Mouse (Mus musculus): Measurements from ENCODE around the gene 2810408A11Rik. TPM values are rescaled to one million over a fixed set of nuclear protein-coding genes. Genes with fewer than 3 reads are reported as not detected.

The 2810408A11Rik gene
- polyA plus RNA-seq, 1 experiment from 2014 or later: 13.0 TPM

DNA sequence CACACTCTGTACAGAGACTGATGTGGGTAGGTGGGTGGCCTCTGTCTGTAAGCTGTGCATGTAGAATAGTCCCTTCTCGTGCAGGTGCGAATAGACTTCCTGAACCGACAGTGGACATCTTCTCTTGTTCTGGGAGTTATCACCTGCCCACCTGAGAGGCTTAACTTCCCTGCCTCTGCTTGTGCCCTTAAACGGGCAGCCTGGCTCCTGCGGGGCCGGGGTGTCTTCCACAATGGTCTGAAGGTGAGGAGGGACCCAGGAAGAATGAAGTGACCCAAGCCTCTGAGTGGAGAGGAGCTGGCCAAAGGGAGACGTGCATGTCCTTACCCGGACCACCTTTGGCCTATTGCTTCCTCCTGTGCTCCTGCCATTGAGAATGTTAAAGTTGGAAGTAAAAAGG lies 9.4 kb upstream of the 2810408A11Rik start:
- Histone ChIP-seq H3K36me3 (ENCODE audit: insufficient read depth, low read length) (peaks cover 70% of the 10 kb centered on the region), H3K9ac (ENCODE audit: low read depth, low read length) (no peak overlapping the region; the same call in 1 of the 2 replicates), H3K4me1 (replicated peaks; ENCODE audit: insufficient read depth, low read length) (peaks cover 7% of the 10 kb centered on the region; the same call in 1 of the 2 replicates), H3K4me2 (ENCODE audit: low read length) (no peak overlapping the region), H3K9me3 (replicated peaks; ENCODE audit: low read length) (no peaks in the 10 kb centered on the region), H3K4me3 (replicated peaks; ENCODE audit: low read depth, low read length) (no peak overlapping the region), H3K27me3 (ENCODE audit: insufficient read depth, low read length) (no peaks in the 10 kb centered on the region), H3K27ac (peak overlapping the region; percentile 50; the same call in 1 of the 2 replicates)
- 92% methylated on average over 8 of the region's 8 CpGs for WGBS
- no peak for ATAC-seq (replicated peaks; ENCODE audit: low FRiP score, low read depth)
- DNase-seq (ENCODE audit: low spot score): no peak
- TF ChIP-seq CTCF (IDR thresholded peaks at IDR 0.05; ENCODE audit: low read depth): no peak

DNA sequence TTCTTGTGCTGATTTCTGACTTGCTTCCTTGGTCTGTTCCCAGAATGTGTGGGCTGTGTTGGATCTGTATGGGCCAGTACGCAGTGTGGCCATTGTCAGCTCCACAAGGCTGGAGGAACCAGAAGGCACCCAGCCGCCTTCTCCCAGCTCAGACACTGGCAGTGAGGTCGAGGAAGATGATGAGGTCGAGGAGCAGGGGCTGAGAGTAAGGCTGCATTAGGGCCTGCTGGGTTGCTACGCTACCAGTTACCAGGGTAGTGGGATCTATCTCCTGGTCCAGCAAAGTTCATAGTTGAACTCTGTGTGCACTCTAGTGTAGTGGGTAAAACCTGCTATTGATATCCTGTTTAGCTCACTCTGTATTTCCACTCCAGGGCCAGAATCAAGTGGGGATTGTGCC lies 8.4 kb upstream of the 2810408A11Rik start:
- WGBS: 91% methylated on average over 5 of the region's 5 CpGs
- H3K4me1 ChIP-seq (replicated peaks; ENCODE audit: insufficient read depth, low read length): no peaks in the 10 kb centered on the region; the same call in 1 of the 2 replicates

DNA sequence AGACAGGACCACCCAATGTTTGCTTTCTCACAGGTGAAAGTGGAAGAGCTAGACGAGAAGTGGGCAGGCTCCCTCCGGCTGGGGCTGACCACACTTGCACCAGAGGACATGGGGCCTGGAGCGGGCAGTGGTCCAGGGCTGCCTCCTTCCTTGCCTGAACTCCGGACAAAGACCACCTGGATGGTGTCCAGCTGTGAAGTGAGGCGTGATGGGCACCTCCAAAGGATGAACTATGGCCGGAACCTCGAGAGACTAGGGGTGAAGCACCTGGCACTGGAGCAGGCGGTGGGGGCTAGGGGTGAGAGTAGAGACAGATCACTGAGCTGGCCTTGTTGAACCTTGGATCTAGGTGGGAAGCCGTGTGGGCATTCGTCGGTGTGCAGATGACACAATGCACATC lies 7.9 kb upstream of the 2810408A11Rik start:
- WGBS: 80% methylated on average over 11 of the region's 11 CpGs
- no peak for DNase-seq (ENCODE audit: low spot score)
- H3K9me3 ChIP-seq (replicated peaks; ENCODE audit: low read length): no peaks in the 10 kb centered on the region
- no peak overlapping the region for H3K4me2 ChIP-seq (ENCODE audit: low read length)
- H3K27me3 ChIP-seq (ENCODE audit: insufficient read depth, low read length): no peaks in the 10 kb centered on the region
- no peak overlapping the region for H3K9ac ChIP-seq (ENCODE audit: low read depth, low read length)
- ATAC-seq (replicated peaks; ENCODE audit: low FRiP score, low read depth): peak; percentile 74
- TF ChIP-seq CTCF (IDR thresholded peaks at IDR 0.05; ENCODE audit: low read depth): no peak
- H3K36me3 ChIP-seq (ENCODE audit: insufficient read depth, low read length): peaks cover 81% of the 10 kb centered on the region
- no peak overlapping the region for H3K4me3 ChIP-seq (replicated peaks; ENCODE audit: low read depth, low read length)
- no peaks in the 10 kb centered on the region; the same call in 1 of the 2 replicates for H3K4me1 ChIP-seq (replicated peaks; ENCODE audit: insufficient read depth, low read length)
- H3K27ac ChIP-seq: no peak overlapping the region

More for the DNA sequence above, 8.4 kb upstream of the 2810408A11Rik start:
- Histone ChIP-seq H3K4me3 (replicated peaks; ENCODE audit: low read depth, low read length) (no peak overlapping the region), H3K9me3 (replicated peaks; ENCODE audit: low read length) (no peaks in the 10 kb centered on the region), H3K27me3 (ENCODE audit: insufficient read depth, low read length) (no peaks in the 10 kb centered on the region), H3K4me2 (ENCODE audit: low read length) (peak overlapping the region; percentile 5; the same call in 1 of the 2 replicates), H3K27ac (no peak overlapping the region), H3K9ac (ENCODE audit: low read depth, low read length) (no peak overlapping the region), H3K36me3 (ENCODE audit: insufficient read depth, low read length) (peaks cover 75% of the 10 kb centered on the region)
- DNase-seq (ENCODE audit: low spot score): no peak
- ATAC-seq (replicated peaks; ENCODE audit: low FRiP score, low read depth): no peak
- no peak for TF ChIP-seq CTCF (IDR thresholded peaks at IDR 0.05; ENCODE audit: low read depth)

DNA sequence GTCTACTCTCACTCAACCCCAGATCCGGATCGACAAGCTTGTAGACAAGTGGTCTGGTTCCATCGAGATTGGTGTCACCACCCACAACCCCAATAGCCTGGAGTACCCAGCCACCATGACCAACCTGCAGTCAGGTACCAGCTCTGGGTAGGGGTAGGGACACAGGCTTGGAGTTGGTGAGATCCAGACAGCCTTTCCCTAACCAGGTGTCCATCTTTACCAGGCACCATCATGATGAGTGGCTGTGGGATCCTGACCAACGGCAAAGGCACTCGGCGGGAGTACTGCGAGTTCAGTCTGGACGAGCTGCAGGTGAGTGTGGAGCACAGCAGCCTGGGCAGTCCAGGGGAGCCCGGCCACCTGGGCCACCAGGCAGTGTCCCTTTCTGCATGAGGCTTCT lies 3.5 kb upstream of the 2810408A11Rik start:
- H3K27me3 ChIP-seq (ENCODE audit: insufficient read depth, low read length): no peaks in the 10 kb centered on the region
- DNase-seq (ENCODE audit: low spot score) (no peak), ATAC-seq (replicated peaks; ENCODE audit: low FRiP score, low read depth) (no peak)
- no peak for TF ChIP-seq CTCF (IDR thresholded peaks at IDR 0.05; ENCODE audit: low read depth)
- no peak overlapping the region for H3K4me2 ChIP-seq (ENCODE audit: low read length)
- no peak overlapping the region for H3K27ac ChIP-seq
- H3K4me3 ChIP-seq (replicated peaks; ENCODE audit: low read depth, low read length): no peak overlapping the region
- H3K9ac ChIP-seq (ENCODE audit: low read depth, low read length): no peak overlapping the region
- H3K9me3 ChIP-seq (replicated peaks; ENCODE audit: low read length): no peaks in the 10 kb centered on the region
- peaks cover 17% of the 10 kb centered on the region; the same call in 1 of the 2 replicates for H3K4me1 ChIP-seq (replicated peaks; ENCODE audit: insufficient read depth, low read length)
- 95% methylated on average over 9 of the region's 9 CpGs for WGBS
- H3K36me3 ChIP-seq (ENCODE audit: insufficient read depth, low read length): peaks cover 52% of the 10 kb centered on the region

DNA sequence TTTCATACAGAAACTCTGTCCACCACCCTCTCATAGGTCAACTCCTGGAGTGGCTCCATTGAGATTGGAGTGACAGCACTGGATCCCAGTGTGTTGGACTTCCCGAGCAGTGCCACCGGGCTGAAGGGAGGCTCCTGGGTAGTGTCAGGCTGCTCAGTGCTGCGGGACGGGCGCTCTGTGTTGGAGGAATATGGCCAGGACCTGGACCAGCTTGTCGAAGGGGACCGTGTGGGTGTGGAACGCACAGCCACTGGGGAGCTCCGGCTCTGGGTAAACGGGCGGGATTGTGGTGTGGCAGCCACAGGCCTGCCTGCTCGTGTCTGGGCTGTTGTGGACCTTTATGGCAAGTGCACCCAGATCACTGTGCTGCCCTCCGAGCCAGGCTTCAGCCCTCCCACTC lies 2.2 kb upstream of the 2810408A11Rik start:
- WGBS: 82% methylated on average over 12 of the region's 13 CpGs
- ATAC-seq (replicated peaks; ENCODE audit: low FRiP score, low read depth) (no peak), DNase-seq (ENCODE audit: low spot score) (no peak)
- peak overlapping the region; percentile 90 for H3K4me2 ChIP-seq (ENCODE audit: low read length)
- TF ChIP-seq CTCF (IDR thresholded peaks at IDR 0.05; ENCODE audit: low read depth): no peak
- peaks cover 17% of the 10 kb centered on the region; the same call in 1 of the 2 replicates for H3K4me1 ChIP-seq (replicated peaks; ENCODE audit: insufficient read depth, low read length)
- peaks cover 39% of the 10 kb centered on the region for H3K36me3 ChIP-seq (ENCODE audit: insufficient read depth, low read length)
- no peak overlapping the region for H3K27ac ChIP-seq
- H3K4me3 ChIP-seq (replicated peaks; ENCODE audit: low read depth, low read length): peak overlapping the region; percentile 62; the same call in 1 of the 2 replicates
- peak overlapping the region; percentile 77; the same call in 1 of the 2 replicates for H3K9ac ChIP-seq (ENCODE audit: low read depth, low read length)
- H3K9me3 ChIP-seq (replicated peaks; ENCODE audit: low read length): no peaks in the 10 kb centered on the region
- no peaks in the 10 kb centered on the region for H3K27me3 ChIP-seq (ENCODE audit: insufficient read depth, low read length)

DNA sequence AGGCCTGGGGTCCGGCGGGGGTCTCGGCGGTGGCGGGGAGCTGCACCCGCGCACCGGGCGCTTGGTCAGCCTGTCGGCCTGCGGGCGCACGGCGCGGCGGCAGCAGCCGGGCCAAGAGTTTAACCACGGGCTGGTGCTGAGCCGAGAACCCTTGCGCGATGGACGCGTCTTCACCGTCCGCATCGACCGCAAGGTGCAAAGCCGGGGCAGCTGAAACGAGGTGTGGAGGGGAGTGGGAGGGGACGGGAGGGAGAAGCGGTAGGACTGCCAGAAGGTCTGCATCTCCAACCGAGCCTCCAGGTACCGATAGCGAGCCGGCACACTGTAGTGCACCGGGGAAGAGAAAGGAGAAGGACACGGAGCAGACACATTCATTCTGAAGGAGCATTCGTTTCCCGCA lies 1.2 kb upstream of the 2810408A11Rik start:
- ATAC-seq (replicated peaks; ENCODE audit: low FRiP score, low read depth) (no peak), DNase-seq (ENCODE audit: low spot score) (no peak)
- Histone ChIP-seq H3K9ac (ENCODE audit: low read depth, low read length) (peak overlapping the region; percentile 77), H3K4me3 (replicated peaks; ENCODE audit: low read depth, low read length) (peak overlapping the region; percentile 62), H3K9me3 (replicated peaks; ENCODE audit: low read length) (no peaks in the 10 kb centered on the region), H3K4me2 (ENCODE audit: low read length) (peak overlapping the region; percentile 90), H3K27me3 (ENCODE audit: insufficient read depth, low read length) (no peaks in the 10 kb centered on the region), H3K36me3 (ENCODE audit: insufficient read depth, low read length) (peaks cover 30% of the 10 kb centered on the region), H3K4me1 (replicated peaks; ENCODE audit: insufficient read depth, low read length) (peaks cover 17% of the 10 kb centered on the region; the same call in 1 of the 2 replicates), H3K27ac (peak overlapping the region; percentile 93)
- 1% methylated on average over 39 of the region's 39 CpGs for WGBS
- TF ChIP-seq CTCF (IDR thresholded peaks at IDR 0.05; ENCODE audit: low read depth): no peak
